Mouse (Mus musculus) embryonic facial prominence, embryonic 13.5 days (tissue): ENCODE measurements around the gene Sned1. TPM values are rescaled to one million over a fixed set of nuclear protein-coding genes. Genes with fewer than 3 reads are reported as not detected.
A peak's percentile ranks its signal among the peaks of the same experiment; 100 is the strongest.
"Not testable (repeated sequence)": the region's sequence is repeated elsewhere in the genome, so short reads cannot be mapped to it uniquely, and the experiment has no call there.

Experiments
- ATAC-seq: fragments of 200-750 bp; cut with Nextera tagmentation; 2 replicates; pipeline ENCODE4 v1.8.0; 2017; ENCODE audit warnings: low read depth; ENCODE audit not compliant: insufficient number of reproducible peaks, insufficient read depth, low FRiP score, low TSS enrichment
- H3K27ac ChIP-seq: fragments of 300-500 bp; sonication (generic); 2 replicates; pipeline ENCODE4 v1.5.1; 2015; ENCODE audit warnings: moderate library complexity, mild to moderate bottlenecking, inconsistent platforms
- H3K27me3 ChIP-seq: fragments of 300-500 bp; sonication (generic); 2 replicates; pipeline ENCODE4 v1.6.1; 2015; ENCODE audit warnings: mild to moderate bottlenecking, inconsistent platforms
- H3K36me3 ChIP-seq: fragments of 300-500 bp; sonication (generic); 2 replicates; pipeline ENCODE4 v1.6.1; 2015; ENCODE audit warnings: mild to moderate bottlenecking, inconsistent platforms
- H3K4me1 ChIP-seq: fragments of 300-500 bp; sonication (generic); 2 replicates; pipeline ENCODE4 v1.6.1; 2015; ENCODE audit warnings: inconsistent platforms
- H3K4me2 ChIP-seq: fragments of 300-500 bp; sonication (generic); 2 replicates; pipeline ENCODE4 v1.6.1; 2015; ENCODE audit warnings: moderate library complexity, mild to moderate bottlenecking, inconsistent platforms
- H3K4me3 ChIP-seq: fragments of 300-500 bp; sonication (generic); 2 replicates; pipeline ENCODE4 v1.5.1; 2015; ENCODE audit warnings: mild to moderate bottlenecking, inconsistent platforms
- H3K9ac ChIP-seq: fragments of 300-500 bp; sonication (generic); 2 replicates; pipeline ENCODE4 v1.6.1; 2015; ENCODE audit warnings: mild to moderate bottlenecking, inconsistent platforms
- H3K9me3 ChIP-seq: fragments of 300-500 bp; sonication (generic); 2 replicates; pipeline ENCODE4 v1.6.1; 2016; ENCODE audit warnings: inconsistent platforms
- WGBS: fragments of 180-500 bp; shearing (Covaris S2); methylation state at CpG from one replicate; pipeline ENCODE4 v1.1.7; 2015; ENCODE audit warnings: mixed read lengths; 5-methylcytosine and 5-hydroxymethylcytosine counted together
- polyA plus RNA-seq: library from polyadenylated mRNA; unstranded; fragments of >200 nt; fragmentation: Nextera tagmentation; extraction: Ambion mirVana; gene quantifications from 2 replicates; pipeline ENCODE4 v1.2.1, GENCODE M21; 2015

Gene Sned1
- 13.8 and 23.0 TPM in 2 replicates for polyA plus RNA-seq

GRCm38 (mm10) chr1:93235576-93236544 is at the start of gene Sned1:
Gene Sned1, plus strand, starts transcription at chr1:93235841.
- no peak within 1 kb of the TSS; the same call in 1 of the 2 replicates for H3K27ac ChIP-seq
- WGBS: under 1% methylated on average over 100 of the region's 100 CpGs
- no peaks in the 10 kb centered on the region for H3K36me3 ChIP-seq

GRCm38 (mm10) chr1:93190726-93191305 is 44.8 kb upstream of the Sned1 start:
- WGBS: 10% methylated on average over 11 of the region's 17 CpGs
- peak overlapping the region; percentile 36 for H3K4me2 ChIP-seq
- peak overlapping the region; percentile 49; the same call in 1 of the 2 replicates for H3K9ac ChIP-seq
- H3K4me3 ChIP-seq: no peak overlapping the region
- no peaks in the 10 kb centered on the region for H3K9me3 ChIP-seq
- peaks cover 13% of the 10 kb centered on the region for H3K27me3 ChIP-seq
- H3K36me3 ChIP-seq: no peaks in the 10 kb centered on the region
- no peak for ATAC-seq
- H3K27ac ChIP-seq: no peak overlapping the region
- H3K4me1 ChIP-seq: peaks cover 3% of the 10 kb centered on the region; the same call in 1 of the 2 replicates

More at GRCm38 (mm10) chr1:93235576-93236544, at the start of gene Sned1:
- ATAC-seq: peak; percentile 85
- peak within 1 kb of the TSS; percentile 98 for H3K4me2 ChIP-seq
- peak within 1 kb of the TSS; percentile 55 for H3K4me3 ChIP-seq
- H3K9me3 ChIP-seq: no peaks in the 10 kb centered on the region
- H3K4me1 ChIP-seq: peaks cover 56% of the 10 kb centered on the region
- peak within 1 kb of the TSS; percentile 73 for H3K9ac ChIP-seq
- H3K27me3 ChIP-seq: peaks cover 34% of the 10 kb centered on the region

- no peak overlapping the region for H3K27ac ChIP-seq
- no peak for ATAC-seq
- H3K4me2 ChIP-seq: no peak overlapping the region
- H3K27me3 ChIP-seq: peaks cover 7% of the 10 kb centered on the region
- H3K4me1 ChIP-seq: peaks cover 3% of the 10 kb centered on the region; the same call in 1 of the 2 replicates
- no peaks in the 10 kb centered on the region for H3K36me3 ChIP-seq
- 80% methylated on average over 3 of the region's 3 CpGs for WGBS
- no peaks in the 10 kb centered on the region for H3K9me3 ChIP-seq
- no peak overlapping the region for H3K9ac ChIP-seq
- no peak overlapping the region for H3K4me3 ChIP-seq
These were observed 40.7 kb upstream of the Sned1 start for GRCm38 (mm10) chr1:93194961-93195360.

GRCm38 (mm10) chr1:93197454-93197853 is 38.2 kb upstream of the Sned1 start:
- ATAC-seq, H3K4me1 ChIP-seq, H3K9ac ChIP-seq, H3K27ac ChIP-seq, H3K36me3 ChIP-seq, H3K27me3 ChIP-seq, H3K9me3 ChIP-seq, H3K4me2 ChIP-seq, H3K4me3 ChIP-seq: not testable (repeated sequence)
- WGBS: 81% methylated on average over 2 of the region's 2 CpGs

- H3K27me3 ChIP-seq: no peaks in the 10 kb centered on the region
- no peaks in the 10 kb centered on the region for H3K36me3 ChIP-seq
- WGBS: 70% methylated on average over 3 of the region's 3 CpGs
- H3K4me3 ChIP-seq: no peak overlapping the region
- ATAC-seq: no peak
- no peaks in the 10 kb centered on the region for H3K4me1 ChIP-seq
- no peak overlapping the region for H3K9ac ChIP-seq
- no peaks in the 10 kb centered on the region for H3K9me3 ChIP-seq
- no peak overlapping the region for H3K27ac ChIP-seq
- H3K4me2 ChIP-seq: no peak overlapping the region
These were observed 37.7 kb upstream of the Sned1 start for GRCm38 (mm10) chr1:93197916-93198315.

GRCm38 (mm10) chr1:93206277-93206970 is 29.2 kb upstream of the Sned1 start:
- no peak for ATAC-seq
- H3K4me3 ChIP-seq: no peak overlapping the region

GRCm38 (mm10) chr1:93207536-93208064 is 28.0 kb upstream of the Sned1 start:
- no peaks in the 10 kb centered on the region for H3K27me3 ChIP-seq

More at GRCm38 (mm10) chr1:93206277-93206970, 29.2 kb upstream of the Sned1 start:
- Histone ChIP-seq H3K4me1 (peaks cover 30% of the 10 kb centered on the region), H3K9ac (no peak overlapping the region), H3K4me2 (no peak overlapping the region), H3K27me3 (no peaks in the 10 kb centered on the region), H3K9me3 (no peaks in the 10 kb centered on the region), H3K36me3 (no peaks in the 10 kb centered on the region), H3K27ac (no peak overlapping the region)
- WGBS: 63% methylated on average over 12 of the region's 12 CpGs

GRCm38 (mm10) chr1:93210213-93210641 is 25.4 kb upstream of the Sned1 start:
- Histone ChIP-seq H3K9me3 (no peaks in the 10 kb centered on the region), H3K36me3 (no peaks in the 10 kb centered on the region), H3K4me3 (no peak overlapping the region), H3K27ac (peak overlapping the region; percentile 84), H3K27me3 (no peaks in the 10 kb centered on the region), H3K4me1 (peaks cover 44% of the 10 kb centered on the region), H3K9ac (no peak overlapping the region), H3K4me2 (no peak overlapping the region)
- WGBS: 31% methylated on average over 9 of the region's 9 CpGs
- ATAC-seq: peak; percentile 54; the same call in 1 of the 2 replicates

More at GRCm38 (mm10) chr1:93207536-93208064, 28.0 kb upstream of the Sned1 start:
- no peak overlapping the region for H3K4me3 ChIP-seq
- H3K9ac ChIP-seq: no peak overlapping the region
- H3K9me3 ChIP-seq: no peaks in the 10 kb centered on the region
- 81% methylated on average over 4 of the region's 4 CpGs for WGBS
- H3K4me2 ChIP-seq: no peak overlapping the region
- ATAC-seq: no peak
- no peaks in the 10 kb centered on the region for H3K36me3 ChIP-seq
- H3K4me1 ChIP-seq: peaks cover 39% of the 10 kb centered on the region
- H3K27ac ChIP-seq: no peak overlapping the region

- 76% methylated on average over 11 of the region's 11 CpGs for WGBS
These were observed 24.6 kb upstream of the Sned1 start for GRCm38 (mm10) chr1:93211019-93211418.

GRCm38 (mm10) chr1:93211549-93212220 is 24.0 kb upstream of the Sned1 start:
- Histone ChIP-seq H3K9ac (no peak overlapping the region), H3K36me3 (no peaks in the 10 kb centered on the region), H3K4me1 (peaks cover 52% of the 10 kb centered on the region), H3K4me2 (no peak overlapping the region), H3K4me3 (no peak overlapping the region), H3K27me3 (no peaks in the 10 kb centered on the region), H3K27ac (peak overlapping the region; percentile 84), H3K9me3 (no peaks in the 10 kb centered on the region)
- ATAC-seq: 0 out of 2 replicates have a peak, but pooled peaks have one; percentile 2
- WGBS: 39% methylated on average over 10 of the region's 10 CpGs

More at GRCm38 (mm10) chr1:93211019-93211418, 24.6 kb upstream of the Sned1 start:
- H3K27ac ChIP-seq: peak overlapping the region; percentile 84
- H3K4me3 ChIP-seq: no peak overlapping the region
- H3K9me3 ChIP-seq: no peaks in the 10 kb centered on the region
- ATAC-seq: no peak
- no peak overlapping the region for H3K4me2 ChIP-seq
- H3K27me3 ChIP-seq: no peaks in the 10 kb centered on the region
- H3K4me1 ChIP-seq: peaks cover 50% of the 10 kb centered on the region
- H3K36me3 ChIP-seq: no peaks in the 10 kb centered on the region
- H3K9ac ChIP-seq: no peak overlapping the region
